Mouse (Mus musculus): ENCODE measurements around the gene Ear14. TPM values are rescaled to one million over a fixed set of nuclear protein-coding genes. Genes with fewer than 3 reads are reported as not detected.
"Not testable (repeated sequence)": the region's sequence is repeated elsewhere in the genome, so short reads cannot be mapped to it uniquely, and the experiment has no call there.

The Ear14 gene
- polyA plus RNA-seq, 1 experiment from 2014 or later: not detected

DNA sequence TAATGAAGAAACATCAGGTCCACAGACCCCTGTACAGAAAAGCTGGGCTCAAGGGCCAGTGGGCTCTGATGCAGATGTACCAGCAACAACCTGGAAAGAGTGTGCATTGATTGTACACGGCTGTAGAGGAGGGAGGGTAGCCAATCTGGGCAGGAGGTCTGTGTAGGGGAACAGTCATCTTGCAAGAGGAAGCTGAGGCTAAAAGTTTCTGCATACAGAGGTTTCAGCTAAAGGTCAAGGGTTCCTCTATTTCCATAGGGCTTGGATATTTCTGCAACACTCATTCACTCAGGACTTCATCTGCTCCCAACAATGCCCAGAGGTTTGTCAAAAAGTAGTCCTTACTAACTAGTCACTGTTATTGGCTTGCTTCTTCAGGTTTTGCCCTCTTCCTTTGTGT lies 34.3 kb downstream of the Ear14 start:
- H3K9me3 ChIP-seq (ENCODE audit: control insufficient read depth, low read length); ATAC-seq (ENCODE audit: low read depth); H3K4me3 ChIP-seq (ENCODE audit: low read depth, low read length); H3K36me3 ChIP-seq (ENCODE audit: control insufficient read depth, insufficient read depth, low read length); H3K4me2 ChIP-seq (ENCODE audit: low read depth, low read length); H3K4me1 ChIP-seq (ENCODE audit: control insufficient read depth, insufficient read depth, low read length); H3K27me3 ChIP-seq (ENCODE audit: control insufficient read depth, insufficient read depth, low read length); H3K9ac ChIP-seq (replicated peaks; ENCODE audit: low read depth, low read length); H3K27ac ChIP-seq (ENCODE audit: low read depth, low read length): not testable (repeated sequence)
- 65% methylated on average over 1 of the region's 1 CpGs for WGBS

DNA sequence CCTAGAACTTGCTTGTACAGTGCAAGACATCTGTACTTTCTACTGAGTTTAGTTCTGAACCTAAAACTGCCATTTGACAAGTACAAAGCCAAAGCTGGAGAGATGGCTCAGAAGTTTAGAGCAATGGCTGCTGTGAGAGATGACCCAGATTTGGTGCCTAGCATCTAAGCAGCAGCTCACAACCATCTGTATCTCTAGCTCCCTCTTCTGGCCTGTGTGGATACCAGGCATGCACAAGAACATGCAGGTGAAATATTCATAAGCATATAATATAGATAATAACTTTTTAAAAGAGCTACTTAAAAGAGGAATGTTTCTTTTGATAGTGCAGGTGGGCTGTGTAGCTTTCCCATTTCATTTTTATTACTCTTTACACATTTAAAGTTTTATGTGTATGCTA lies 37.7 kb downstream of the Ear14 start:
- H3K9ac ChIP-seq (replicated peaks; ENCODE audit: low read depth, low read length): no peak overlapping the region
- ATAC-seq (ENCODE audit: low read depth): no peak
- H3K4me1 ChIP-seq (ENCODE audit: control insufficient read depth, insufficient read depth, low read length): no peaks in the 10 kb centered on the region
- H3K27ac ChIP-seq (ENCODE audit: low read depth, low read length): no peak overlapping the region
- H3K27me3 ChIP-seq (ENCODE audit: control insufficient read depth, insufficient read depth, low read length): no peaks in the 10 kb centered on the region
- no peak overlapping the region for H3K4me3 ChIP-seq (ENCODE audit: low read depth, low read length)
- H3K4me2 ChIP-seq (ENCODE audit: low read depth, low read length): no peak overlapping the region
- H3K9me3 ChIP-seq (ENCODE audit: control insufficient read depth, low read length): no peaks in the 10 kb centered on the region
- H3K36me3 ChIP-seq (ENCODE audit: control insufficient read depth, insufficient read depth, low read length): no peaks in the 10 kb centered on the region

GRCm38 (mm10) chr14:51247736-51248135 lies 44.5 kb downstream of the Ear14 start:
- H3K27ac ChIP-seq (ENCODE audit: low read depth, low read length): no peak overlapping the region
- H3K9me3 ChIP-seq (ENCODE audit: control insufficient read depth, low read length): no peaks in the 10 kb centered on the region
- H3K4me2 ChIP-seq (ENCODE audit: low read depth, low read length): no peak overlapping the region
- H3K36me3 ChIP-seq (ENCODE audit: control insufficient read depth, insufficient read depth, low read length): no peaks in the 10 kb centered on the region
- no peaks in the 10 kb centered on the region for H3K27me3 ChIP-seq (ENCODE audit: control insufficient read depth, insufficient read depth, low read length)
- no peaks in the 10 kb centered on the region for H3K4me1 ChIP-seq (ENCODE audit: control insufficient read depth, insufficient read depth, low read length)
- ATAC-seq (ENCODE audit: low read depth): no peak
- WGBS: 64% methylated on average over 1 of the region's 1 CpGs
- H3K4me3 ChIP-seq (ENCODE audit: low read depth, low read length): no peak overlapping the region
- H3K9ac ChIP-seq (replicated peaks; ENCODE audit: low read depth, low read length): no peak overlapping the region

GRCm38 (mm10) chr14:51250348-51250747 lies 47.2 kb downstream of the Ear14 start:
- 87% methylated on average over 3 of the region's 3 CpGs for WGBS
- Histone ChIP-seq H3K9ac (replicated peaks; ENCODE audit: low read depth, low read length) (no peak overlapping the region), H3K36me3 (ENCODE audit: control insufficient read depth, insufficient read depth, low read length) (no peaks in the 10 kb centered on the region), H3K4me1 (ENCODE audit: control insufficient read depth, insufficient read depth, low read length) (no peaks in the 10 kb centered on the region), H3K27me3 (ENCODE audit: control insufficient read depth, insufficient read depth, low read length) (no peaks in the 10 kb centered on the region), H3K9me3 (ENCODE audit: control insufficient read depth, low read length) (no peaks in the 10 kb centered on the region), H3K27ac (ENCODE audit: low read depth, low read length) (no peak overlapping the region), H3K4me2 (ENCODE audit: low read depth, low read length) (no peak overlapping the region), H3K4me3 (ENCODE audit: low read depth, low read length) (no peak overlapping the region)
- no peak for ATAC-seq (ENCODE audit: low read depth)

DNA sequence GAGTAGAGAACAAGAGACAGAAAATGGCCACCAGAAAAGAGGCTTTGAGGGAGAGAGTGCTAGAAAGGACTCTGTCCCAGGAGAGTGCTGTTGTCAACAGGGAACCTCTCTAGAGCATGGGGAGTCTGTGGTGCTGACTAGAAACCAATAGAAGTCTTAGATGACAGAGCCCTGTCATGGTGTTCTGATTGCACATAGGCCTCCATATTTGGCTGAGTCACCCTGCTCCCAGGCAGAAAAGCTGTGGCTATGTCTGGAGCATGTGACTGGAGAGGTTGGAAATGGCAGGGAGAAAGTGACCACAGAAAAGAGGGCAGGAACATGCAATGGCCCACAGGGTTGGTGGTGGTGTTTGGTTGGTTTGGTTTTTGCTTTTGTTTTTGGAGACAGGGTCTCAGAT lies 49.0 kb downstream of the Ear14 start:
- not testable (repeated sequence) for ATAC-seq (ENCODE audit: low read depth); H3K4me3 ChIP-seq (ENCODE audit: low read depth, low read length); H3K9me3 ChIP-seq (ENCODE audit: control insufficient read depth, low read length); H3K9ac ChIP-seq (replicated peaks; ENCODE audit: low read depth, low read length); H3K4me1 ChIP-seq (ENCODE audit: control insufficient read depth, insufficient read depth, low read length); H3K27me3 ChIP-seq (ENCODE audit: control insufficient read depth, insufficient read depth, low read length); H3K4me2 ChIP-seq (ENCODE audit: low read depth, low read length); H3K36me3 ChIP-seq (ENCODE audit: control insufficient read depth, insufficient read depth, low read length); H3K27ac ChIP-seq (ENCODE audit: low read depth, low read length)

- Histone ChIP-seq H3K9ac (replicated peaks; ENCODE audit: low read depth, low read length) (no peak overlapping the region), H3K9me3 (ENCODE audit: control insufficient read depth, low read length) (no peaks in the 10 kb centered on the region), H3K27me3 (ENCODE audit: control insufficient read depth, insufficient read depth, low read length) (no peaks in the 10 kb centered on the region), H3K27ac (ENCODE audit: low read depth, low read length) (no peak overlapping the region), H3K4me2 (ENCODE audit: low read depth, low read length) (no peak overlapping the region), H3K4me3 (ENCODE audit: low read depth, low read length) (no peak overlapping the region), H3K36me3 (ENCODE audit: control insufficient read depth, insufficient read depth, low read length) (no peaks in the 10 kb centered on the region), H3K4me1 (ENCODE audit: control insufficient read depth, insufficient read depth, low read length) (no peaks in the 10 kb centered on the region)
- 87% methylated on average over 1 of the region's 1 CpGs for WGBS
- ATAC-seq (ENCODE audit: low read depth): no peak
Observed at GRCm38 (mm10) chr14:51253569-51253968, 50.4 kb downstream of the Ear14 start.

Other genes with a start within 250 kb of the Ear14 start
- gene Pnp2, start 247.4 kb upstream of the Ear14 start, polyA plus RNA-seq (2014; fragmentation: Nextera tagmentation; extraction: Ambion mirVana): 0.46 and 0.51 TPM in 2 replicates
- 0.17 TPM in 1 of 2 replicates, not detected in the other for gene Rnase10, start 195.6 kb upstream of the Ear14 start, polyA plus RNA-seq (2014; fragmentation: Nextera tagmentation; extraction: Ambion mirVana)
- not detected in 2 replicates for gene Rnase9, start 161.5 kb upstream of the Ear14 start, polyA plus RNA-seq (2014; fragmentation: Nextera tagmentation; extraction: Ambion mirVana)
- gene Rnase11, start 153.2 kb upstream of the Ear14 start, polyA plus RNA-seq (2014; fragmentation: Nextera tagmentation; extraction: Ambion mirVana): not detected in 2 replicates
- gene Rnase12, start 145.7 kb upstream of the Ear14 start, polyA plus RNA-seq (2014; fragmentation: Nextera tagmentation; extraction: Ambion mirVana): not detected in 2 replicates
- gene Olfr750, start 129.0 kb upstream of the Ear14 start, polyA plus RNA-seq (2014; fragmentation: Nextera tagmentation; extraction: Ambion mirVana): not detected in 2 replicates
- gene Rnase4, start 112.3 kb upstream of the Ear14 start, polyA plus RNA-seq (2014; fragmentation: Nextera tagmentation; extraction: Ambion mirVana): 12.2 and 17.6 TPM in 2 replicates
- gene Ang, start 112.2 kb upstream of the Ear14 start, polyA plus RNA-seq (2014; fragmentation: Nextera tagmentation; extraction: Ambion mirVana): 2.7 and 2.9 TPM in 2 replicates
- gene Eddm3b, start 89.0 kb upstream of the Ear14 start, polyA plus RNA-seq (2014; fragmentation: Nextera tagmentation; extraction: Ambion mirVana): not detected in 2 replicates
- gene Rnase6, start 79.5 kb upstream of the Ear14 start, polyA plus RNA-seq (2014; fragmentation: Nextera tagmentation; extraction: Ambion mirVana): 0.50 TPM in 1 of 2 replicates, not detected in the other
- gene Rnase1, start 56.6 kb upstream of the Ear14 start, polyA plus RNA-seq (2014; fragmentation: Nextera tagmentation; extraction: Ambion mirVana): 1.1 and 1.2 TPM in 2 replicates
- not detected in 2 replicates for gene Rnase2b, start 41.1 kb upstream of the Ear14 start, polyA plus RNA-seq (2014; fragmentation: Nextera tagmentation; extraction: Ambion mirVana)
- not detected in 2 replicates for gene Ang2, start 4.2 kb upstream of the Ear14 start, polyA plus RNA-seq (2014; fragmentation: Nextera tagmentation; extraction: Ambion mirVana)
- not detected in 2 replicates for gene Rnase2a, start 52.7 kb downstream of the Ear14 start, polyA plus RNA-seq (2014; fragmentation: Nextera tagmentation; extraction: Ambion mirVana)
- gene Gm7247, start 158.4 kb downstream of the Ear14 start, polyA plus RNA-seq (2014; fragmentation: Nextera tagmentation; extraction: Ambion mirVana): not detected in 2 replicates
- not detected in 2 replicates for gene Vmn2r88, start 207.4 kb downstream of the Ear14 start, polyA plus RNA-seq (2014; fragmentation: Nextera tagmentation; extraction: Ambion mirVana)
- not detected in 2 replicates for gene Vmn2r89, start 248.5 kb downstream of the Ear14 start, polyA plus RNA-seq (2014; fragmentation: Nextera tagmentation; extraction: Ambion mirVana)

Measured in neural tube, embryonic 14.5 days (tissue).